Mouse (Mus musculus) midbrain, embryonic 10.5 days (tissue): ENCODE data around the gene Hist1h3h. TPM values are rescaled to one million over a fixed set of nuclear protein-coding genes. Genes with fewer than 3 reads are reported as not detected.
"Not testable (repeated sequence)": the region's sequence is repeated elsewhere in the genome, so short reads cannot be mapped to it uniquely, and the experiment has no call there.

Experiments
- DNase-seq: peaks from one replicate; pipeline ENCODE4 v3.0.0-alpha.2; 2017; ENCODE audit warnings: low spot score
- H3K27ac ChIP-seq: fragments of 300-500 bp; sonication (generic); replicated peaks from 2 replicates; pipeline ENCODE4 v1.5.1; 2016; ENCODE audit warnings: mild to moderate bottlenecking
- H3K27me3 ChIP-seq: fragments of 300-500 bp; sonication (generic); 2 replicates; pipeline ENCODE4 v1.6.1; 2016; ENCODE audit warnings: low read depth, mild to moderate bottlenecking; ENCODE audit not compliant: poor library complexity, severe bottlenecking
- H3K36me3 ChIP-seq: fragments of 300-500 bp; sonication (generic); 2 replicates; pipeline ENCODE4 v1.6.1; 2016; ENCODE audit warnings: mild to moderate bottlenecking, moderate library complexity
- H3K4me1 ChIP-seq: fragments of 300-500 bp; sonication (generic); 2 replicates; pipeline ENCODE4 v1.6.1; 2016
- H3K4me3 ChIP-seq: fragments of 300-500 bp; sonication (generic); 2 replicates; pipeline ENCODE4 v1.5.1; 2016; ENCODE audit warnings: mild to moderate bottlenecking, moderate library complexity
- H3K9me3 ChIP-seq: fragments of 300-500 bp; sonication (generic); replicated peaks from 2 replicates; pipeline ENCODE4 v1.6.1; 2016; ENCODE audit warnings: mild to moderate bottlenecking
- WGBS: fragments of 180-500 bp; shearing (Covaris S2); methylation state at CpG from one replicate; pipeline ENCODE4 v1.1.7; 2016; 5-methylcytosine and 5-hydroxymethylcytosine counted together
- polyA plus RNA-seq: library from polyadenylated mRNA; unstranded; fragments of >200 nt; fragmentation: Nextera tagmentation; extraction: Ambion mirVana; gene quantifications from 2 replicates; pipeline ENCODE4 v1.2.1, GENCODE M21; 2016

The Hist1h3h gene
- polyA plus RNA-seq, 1 experiment from 2014 or later, result 11.3 TPM

DNA sequence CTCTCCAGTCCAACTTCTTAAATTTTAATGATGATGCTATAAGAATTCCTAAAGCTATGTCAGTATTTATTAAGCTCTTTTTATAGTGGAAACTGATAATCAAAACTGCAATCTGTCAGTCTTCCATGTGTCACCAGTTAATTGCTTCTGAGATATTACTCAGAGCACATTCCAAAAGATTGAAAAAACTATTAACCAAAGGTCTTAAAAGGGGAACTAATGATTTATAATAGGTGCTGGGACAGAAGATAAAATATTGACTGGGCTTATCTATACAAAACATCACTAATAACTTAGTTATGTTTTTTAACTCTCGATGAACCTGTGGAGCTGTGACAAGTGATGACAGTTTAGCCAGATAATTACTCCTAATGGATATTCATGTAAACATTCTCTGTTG is 27.5 kb downstream of the Hist1h3h start:
- WGBS, result 87% methylated on average over 1 of the region's 1 CpGs
- no peak for DNase-seq
- no peaks in the 10 kb centered on the region for H3K36me3 ChIP-seq
- H3K27ac ChIP-seq, result no peak overlapping the region
- no peak overlapping the region for H3K4me3 ChIP-seq
- H3K9me3 ChIP-seq, result no peaks in the 10 kb centered on the region
- no peaks in the 10 kb centered on the region for H3K27me3 ChIP-seq
- H3K4me1 ChIP-seq, result peaks cover 20% of the 10 kb centered on the region

DNA sequence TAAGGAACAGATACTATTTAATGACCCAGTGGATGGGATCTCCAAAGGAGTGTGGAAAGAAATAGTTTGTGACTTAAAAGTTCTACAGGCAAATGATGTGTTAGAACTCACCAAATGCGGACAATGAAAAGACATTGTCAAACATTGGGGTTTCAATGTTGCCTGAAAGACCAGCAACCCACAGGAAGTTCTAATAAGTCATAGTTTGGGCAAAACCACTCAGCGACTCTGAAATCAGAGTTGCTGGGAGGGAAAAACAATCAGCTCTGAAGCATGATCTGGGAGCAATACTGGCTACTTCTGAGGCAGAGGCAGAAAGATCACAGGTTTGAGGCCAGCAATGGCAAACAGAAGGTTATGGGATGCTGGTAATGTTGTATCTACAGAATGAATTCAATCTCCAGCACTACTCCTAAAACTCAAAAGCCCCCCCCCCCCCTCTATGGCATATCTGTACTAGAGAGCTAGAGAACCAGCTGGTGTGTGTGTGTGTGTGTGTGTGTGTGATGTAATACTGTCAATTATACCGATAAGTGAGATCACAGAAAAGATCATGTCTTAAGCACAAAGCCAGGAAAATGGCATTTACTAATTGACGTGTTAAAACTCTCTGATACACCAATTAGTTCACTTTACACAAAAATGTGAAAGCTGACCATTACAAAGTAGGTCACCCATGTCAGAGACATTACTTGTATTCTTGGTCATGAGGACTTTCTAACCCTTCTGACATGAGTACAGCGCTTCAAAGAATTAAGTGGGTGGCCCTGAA is 32.1 kb downstream of the Hist1h3h start:
- Histone ChIP-seq H3K9me3 (no peaks in the 10 kb centered on the region), H3K4me3 (peak overlapping the region; percentile 61), H3K36me3 (no peaks in the 10 kb centered on the region), H3K4me1 (peaks cover 45% of the 10 kb centered on the region), H3K27ac (peak overlapping the region; percentile 91), H3K27me3 (no peaks in the 10 kb centered on the region)
- 6% methylated on average over 5 of the region's 5 CpGs for WGBS
- DNase-seq, result peak; percentile 58

DNA sequence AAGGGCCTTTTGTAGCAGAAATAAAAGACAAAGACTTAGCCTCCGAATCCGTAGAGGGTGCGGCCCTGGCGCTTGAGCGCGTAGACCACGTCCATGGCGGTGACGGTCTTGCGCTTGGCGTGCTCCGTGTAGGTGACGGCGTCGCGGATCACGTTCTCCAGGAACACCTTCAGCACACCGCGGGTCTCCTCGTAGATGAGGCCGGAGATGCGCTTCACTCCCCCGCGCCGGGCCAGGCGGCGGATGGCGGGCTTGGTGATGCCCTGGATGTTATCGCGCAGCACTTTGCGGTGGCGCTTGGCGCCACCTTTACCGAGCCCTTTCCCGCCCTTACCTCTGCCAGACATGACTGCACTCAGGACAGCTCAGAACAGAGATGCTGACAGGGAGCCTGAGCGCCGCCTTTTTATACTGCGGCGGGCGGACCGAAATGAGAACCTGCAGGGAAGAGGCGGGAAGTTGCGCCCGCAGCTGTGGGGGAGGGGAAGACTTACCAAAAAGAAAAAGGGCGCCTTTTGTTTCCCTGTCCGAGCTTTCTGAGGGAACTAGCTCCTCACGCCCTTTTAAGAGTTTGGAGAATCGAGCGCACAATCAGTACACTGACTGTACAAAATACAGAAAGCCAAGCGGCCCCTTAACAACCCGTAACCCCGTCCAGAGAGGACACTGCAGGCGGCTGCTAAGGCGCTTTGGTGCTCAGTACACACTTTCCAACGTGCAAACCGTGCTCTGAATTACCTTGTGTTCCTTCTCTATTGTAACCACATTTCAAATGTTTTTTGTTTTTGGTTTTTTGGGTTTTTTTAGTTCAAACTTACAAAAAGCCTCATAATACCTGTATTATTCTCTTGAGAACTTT is 32.9 kb downstream of the Hist1h3h start, which contains the start of gene Hist1h4k:
TSS of gene Hist1h4k (minus strand) at position 347 of the 859 bp plus-strand sequence.
- H3K4me1 ChIP-seq, result peaks cover 53% of the 10 kb centered on the region

DNA sequence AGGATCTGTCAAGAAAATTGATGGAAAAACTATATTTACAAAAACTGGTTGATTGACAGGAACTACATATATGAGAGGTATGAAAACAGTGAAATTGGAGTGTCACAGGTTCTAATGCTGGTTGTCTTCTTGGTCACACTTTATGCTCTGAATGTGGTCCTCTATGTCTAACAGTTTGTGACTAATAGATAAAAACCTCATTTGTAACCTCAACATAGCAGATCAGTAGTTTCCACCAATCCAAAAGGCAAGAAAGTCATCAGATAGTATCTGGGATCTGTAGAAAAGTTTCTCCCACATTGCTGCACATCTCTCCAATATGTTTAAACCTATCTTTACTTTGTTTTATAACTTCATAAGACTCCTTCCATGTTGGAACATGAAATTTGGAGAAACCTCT is 34.0 kb downstream of the Hist1h3h start:
- no peak for DNase-seq
- Histone ChIP-seq H3K4me1 (peaks cover 60% of the 10 kb centered on the region), H3K27me3 (no peaks in the 10 kb centered on the region), H3K4me3 (no peak overlapping the region), H3K36me3 (no peaks in the 10 kb centered on the region), H3K9me3 (no peaks in the 10 kb centered on the region), H3K27ac (peak overlapping the region; percentile 91)

More for the DNA sequence above, 32.9 kb downstream of the Hist1h3h start, which contains the start of gene Hist1h4k:
- Histone ChIP-seq H3K27ac (peak within 1 kb of the TSS; percentile 91), H3K4me3 (peak within 1 kb of the TSS; percentile 61)
- not testable (repeated sequence) for H3K36me3 ChIP-seq, H3K27me3 ChIP-seq, H3K9me3 ChIP-seq
- peak; percentile 94 for DNase-seq
- WGBS, result under 1% methylated on average over 49 of the region's 56 CpGs

DNA sequence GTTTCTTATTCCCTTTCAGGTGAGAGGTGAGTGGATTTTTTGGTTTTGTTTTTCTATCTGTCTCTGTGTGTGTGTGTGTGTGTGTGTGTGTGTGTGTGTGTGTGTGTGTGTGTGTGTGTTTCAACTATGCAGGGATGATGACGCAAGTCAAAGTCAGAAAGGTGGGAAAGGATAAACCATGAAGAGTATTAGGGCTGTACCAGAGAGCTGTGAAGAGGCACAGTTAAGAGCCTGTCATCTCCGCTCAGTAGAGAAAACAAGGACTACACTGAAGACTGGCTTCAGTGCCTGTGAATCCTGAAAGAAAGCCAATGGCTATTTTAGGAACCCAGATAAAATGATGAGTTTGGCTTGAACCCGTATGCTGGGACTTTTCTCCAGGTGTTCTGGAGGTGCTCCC is 34.4 kb downstream of the Hist1h3h start:
- Histone ChIP-seq H3K27ac (peak overlapping the region; percentile 91), H3K36me3 (no peaks in the 10 kb centered on the region), H3K27me3 (no peaks in the 10 kb centered on the region), H3K9me3 (no peaks in the 10 kb centered on the region), H3K4me1 (peaks cover 60% of the 10 kb centered on the region), H3K4me3 (peak overlapping the region; percentile 58; the same call in 1 of the 2 replicates)
- WGBS, result 78% methylated on average over 3 of the region's 3 CpGs
- peak; percentile 20 for DNase-seq

DNA sequence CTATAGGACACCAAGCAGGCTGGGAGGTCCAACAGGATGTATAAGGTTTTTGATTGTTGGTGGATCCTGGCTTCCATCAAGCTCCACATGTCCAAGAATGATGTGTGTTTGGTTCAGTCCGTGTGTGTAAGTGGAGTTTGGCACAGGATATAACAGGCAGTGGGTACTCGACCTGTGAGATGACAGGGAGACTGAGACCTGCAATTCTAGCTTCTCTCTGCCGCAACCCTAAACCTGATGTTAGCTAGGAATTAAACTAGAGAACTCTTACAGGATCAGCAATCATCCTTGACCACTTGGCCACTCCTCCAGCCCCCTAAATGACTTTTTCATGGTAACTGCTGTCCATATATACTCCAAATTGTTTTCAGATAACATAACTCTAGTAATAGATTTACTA is 34.9 kb downstream of the Hist1h3h start:
- no peaks in the 10 kb centered on the region for H3K9me3 ChIP-seq
- H3K36me3 ChIP-seq, result no peaks in the 10 kb centered on the region
- peak overlapping the region; percentile 91 for H3K27ac ChIP-seq
- peaks cover 59% of the 10 kb centered on the region for H3K4me1 ChIP-seq
- peak; percentile 33 for DNase-seq
- H3K4me3 ChIP-seq, result peak overlapping the region; percentile 58
- WGBS, result 50% methylated on average over 3 of the region's 3 CpGs
- H3K27me3 ChIP-seq, result no peaks in the 10 kb centered on the region

DNA sequence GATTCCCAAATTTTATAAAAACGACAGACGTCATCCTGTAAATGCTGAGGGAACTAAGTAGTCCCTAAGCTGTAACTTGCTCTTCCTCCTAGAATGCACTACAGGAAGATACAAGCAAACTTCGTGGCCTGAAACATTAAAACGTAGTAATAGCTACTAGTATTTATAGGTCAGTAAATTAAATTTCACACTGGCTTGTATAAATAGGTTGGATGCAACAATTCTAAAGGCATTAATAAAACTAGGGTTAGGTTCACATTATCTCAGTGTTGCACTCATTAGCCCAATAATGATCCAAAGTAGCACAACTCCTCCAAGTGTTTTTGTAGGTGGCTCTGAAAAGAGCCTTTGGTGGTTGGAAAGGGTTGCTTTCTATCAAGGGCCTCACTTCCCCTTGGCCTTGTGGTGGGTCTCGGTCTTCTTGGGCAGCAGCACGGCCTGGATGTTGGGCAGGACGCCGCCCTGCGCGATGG is 35.6 kb downstream of the Hist1h3h start:
- H3K27me3 ChIP-seq, result no peaks in the 10 kb centered on the region
- peak overlapping the region; percentile 58 for H3K4me3 ChIP-seq
- no peaks in the 10 kb centered on the region for H3K36me3 ChIP-seq
- WGBS, result 5% methylated on average over 10 of the region's 10 CpGs
- no peak for DNase-seq
- H3K4me1 ChIP-seq, result peaks cover 54% of the 10 kb centered on the region
- peak overlapping the region; percentile 91 for H3K27ac ChIP-seq
- H3K9me3 ChIP-seq, result no peaks in the 10 kb centered on the region

DNA sequence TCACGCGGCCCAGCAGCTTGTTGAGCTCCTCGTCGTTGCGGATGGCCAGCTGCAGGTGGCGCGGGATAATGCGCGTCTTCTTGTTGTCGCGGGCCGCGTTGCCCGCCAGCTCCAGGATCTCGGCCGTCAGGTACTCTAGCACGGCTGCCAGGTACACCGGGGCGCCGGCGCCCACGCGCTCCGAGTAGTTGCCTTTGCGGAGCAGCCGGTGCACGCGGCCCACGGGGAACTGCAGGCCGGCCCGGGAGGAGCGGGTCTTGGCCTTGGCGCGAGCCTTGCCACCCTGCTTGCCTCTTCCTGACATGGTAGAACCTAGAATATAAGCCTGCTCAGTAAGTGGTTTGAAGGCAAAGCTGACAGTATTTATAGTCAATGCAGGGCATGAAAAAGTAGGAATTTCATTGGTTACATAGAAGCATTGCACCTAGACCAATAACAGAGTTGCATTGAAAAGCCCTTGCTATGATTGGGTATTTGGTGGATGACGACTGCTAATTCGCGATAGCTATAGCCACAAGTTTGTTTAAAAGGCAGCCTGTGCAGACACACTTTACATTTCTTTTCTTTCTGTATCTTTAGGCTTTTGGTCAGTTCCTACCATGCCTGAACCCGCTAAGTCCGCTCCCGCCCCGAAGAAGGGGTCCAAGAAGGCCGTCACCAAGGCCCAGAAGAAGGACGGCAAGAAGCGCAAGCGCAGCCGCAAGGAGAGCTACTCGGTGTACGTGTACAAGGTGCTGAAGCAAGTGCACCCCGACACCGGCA is 36.2 kb downstream of the Hist1h3h start, which contains the start of the genes Hist1h2ak and Hist1h2bn:
TSS of gene Hist1h2ak (minus strand) at position 304 of the 762 bp plus-strand sequence.
TSS of gene Hist1h2bn (plus strand) at position 600 of the 762 bp plus-strand sequence.
- H3K27me3 ChIP-seq, H3K36me3 ChIP-seq, H3K9me3 ChIP-seq: not testable (repeated sequence)
- peaks cover 49% of the 10 kb centered on the region for H3K4me1 ChIP-seq
- peak within 1 kb of the TSS; percentile 91 for H3K27ac ChIP-seq
- peak; percentile 80 for DNase-seq
- WGBS, result 0% methylated on average over 39 of the region's 50 CpGs
- peak within 1 kb of the TSS; percentile 59 for H3K4me3 ChIP-seq

DNA sequence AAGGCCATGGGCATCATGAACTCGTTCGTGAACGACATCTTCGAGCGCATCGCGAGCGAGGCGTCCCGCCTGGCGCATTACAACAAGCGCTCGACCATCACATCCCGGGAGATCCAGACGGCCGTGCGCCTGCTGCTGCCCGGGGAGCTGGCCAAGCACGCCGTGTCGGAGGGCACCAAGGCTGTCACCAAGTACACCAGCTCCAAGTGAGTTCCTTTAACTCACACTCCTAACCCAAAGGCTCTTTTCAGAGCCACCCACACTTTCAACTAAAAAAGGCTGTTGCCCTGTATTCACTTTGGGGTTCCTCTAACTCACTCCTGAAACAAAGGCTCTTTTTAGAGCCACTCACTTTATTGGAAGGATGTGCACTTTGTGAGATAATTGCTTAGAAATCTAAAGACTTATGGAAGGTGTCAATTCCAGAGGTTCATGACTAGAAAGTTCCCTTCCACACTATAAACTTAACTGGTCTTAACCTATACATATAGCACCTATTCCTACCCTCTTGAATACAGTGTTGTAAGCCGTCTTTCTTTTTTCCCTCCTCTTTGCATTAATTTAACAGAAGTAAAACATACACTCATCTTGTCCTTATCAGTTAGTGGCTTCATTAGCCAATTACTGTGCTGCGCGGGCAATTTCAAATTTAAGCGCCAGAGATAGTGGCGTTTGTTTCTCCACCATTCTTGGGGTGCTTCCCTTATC is 37.0 kb downstream of the Hist1h3h start:
- DNase-seq, result peak; percentile 47
- 2% methylated on average over 11 of the region's 26 CpGs for WGBS
- H3K36me3 ChIP-seq, H3K27me3 ChIP-seq, H3K9me3 ChIP-seq: not testable (repeated sequence)
- H3K4me1 ChIP-seq, result peaks cover 42% of the 10 kb centered on the region
- peak overlapping the region; percentile 59 for H3K4me3 ChIP-seq
- peak overlapping the region; percentile 91 for H3K27ac ChIP-seq

DNA sequence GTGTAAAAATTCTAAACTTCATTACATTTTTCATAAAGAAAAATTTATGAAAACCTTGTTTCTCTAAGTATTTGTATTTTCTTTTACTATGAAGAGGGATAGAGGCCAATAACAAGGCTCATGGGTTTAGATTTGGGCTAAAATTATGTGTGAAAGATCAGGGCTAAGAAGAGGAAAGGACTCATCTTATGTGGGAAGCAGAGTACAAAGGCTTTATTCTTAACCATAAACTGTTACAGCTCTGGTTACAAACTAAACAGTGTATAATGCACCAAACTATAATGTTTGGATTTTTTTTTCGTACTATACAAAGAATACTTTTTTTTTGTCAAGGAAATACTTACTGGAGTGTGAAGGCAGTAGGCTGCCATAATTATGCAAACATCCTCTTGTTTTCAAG is 38.2 kb downstream of the Hist1h3h start:
- 80% methylated on average over 1 of the region's 1 CpGs for WGBS
- no peak for DNase-seq
- H3K9me3 ChIP-seq, result no peaks in the 10 kb centered on the region
- peaks cover 40% of the 10 kb centered on the region for H3K4me1 ChIP-seq
- no peaks in the 10 kb centered on the region for H3K36me3 ChIP-seq
- H3K27ac ChIP-seq, result peak overlapping the region; percentile 86
- H3K27me3 ChIP-seq, result no peaks in the 10 kb centered on the region
- peak overlapping the region; percentile 59 for H3K4me3 ChIP-seq
